Mouse (Mus musculus) inflammation-experienced regulatory T-cells, adult 6 months (primary cell): Measurements from ENCODE around the gene Kcnn3. TPM values are rescaled to one million over a fixed set of nuclear protein-coding genes. Genes with fewer than 3 reads are reported as not detected.

Source experiments
- ATAC-seq: one replicate; pipeline ENCODE4 v1.8.0; 2017
- polyA plus RNA-seq, 3 experiments: library from polyadenylated mRNA; unstranded; fragments of 100-300 nt; shearing (Covaris generic); gene quantifications; one replicate each; pipeline ENCODE4 v1.2.1; 2017

The Kcnn3 gene
- polyA plus RNA-seq, 3 experiments from 2014 or later: not detected

DNA sequence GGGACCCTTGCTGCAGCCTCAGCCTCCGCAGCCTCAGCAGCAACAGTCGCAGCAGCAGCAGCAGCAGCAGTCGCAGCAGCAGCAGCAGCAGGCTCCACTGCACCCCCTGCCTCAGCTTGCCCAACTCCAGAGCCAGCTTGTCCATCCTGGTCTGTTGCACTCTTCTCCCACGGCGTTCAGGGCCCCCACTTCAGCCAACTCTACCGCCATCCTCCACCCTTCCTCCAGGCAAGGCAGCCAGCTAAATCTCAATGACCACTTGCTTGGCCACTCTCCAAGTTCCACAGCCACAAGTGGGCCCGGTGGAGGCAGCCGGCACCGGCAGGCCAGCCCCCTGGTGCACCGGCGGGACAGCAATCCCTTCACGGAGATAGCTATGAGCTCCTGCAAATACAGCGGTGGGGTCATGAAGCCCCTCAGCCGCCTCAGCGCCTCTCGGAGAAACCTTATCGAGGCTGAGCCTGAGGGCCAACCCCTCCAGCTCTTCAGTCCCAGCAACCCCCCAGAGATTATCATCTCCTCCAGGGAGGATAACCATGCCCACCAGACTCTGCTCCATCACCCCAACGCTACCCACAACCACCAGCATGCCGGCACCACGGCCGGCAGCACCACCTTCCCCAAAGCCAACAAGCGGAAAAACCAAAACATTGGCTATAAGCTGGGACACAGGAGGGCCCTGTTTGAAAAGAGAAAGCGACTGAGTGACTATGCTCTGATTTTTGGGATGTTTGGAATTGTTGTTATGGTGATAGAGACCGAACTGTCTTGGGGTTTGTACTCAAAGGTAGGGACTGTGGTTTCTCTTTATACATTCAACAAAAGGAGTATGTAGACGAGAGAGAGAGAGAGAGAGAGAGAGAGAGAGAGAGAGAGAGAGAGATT is 896 bp downstream of the Kcnn3 start:
- no peak for ATAC-seq

DNA sequence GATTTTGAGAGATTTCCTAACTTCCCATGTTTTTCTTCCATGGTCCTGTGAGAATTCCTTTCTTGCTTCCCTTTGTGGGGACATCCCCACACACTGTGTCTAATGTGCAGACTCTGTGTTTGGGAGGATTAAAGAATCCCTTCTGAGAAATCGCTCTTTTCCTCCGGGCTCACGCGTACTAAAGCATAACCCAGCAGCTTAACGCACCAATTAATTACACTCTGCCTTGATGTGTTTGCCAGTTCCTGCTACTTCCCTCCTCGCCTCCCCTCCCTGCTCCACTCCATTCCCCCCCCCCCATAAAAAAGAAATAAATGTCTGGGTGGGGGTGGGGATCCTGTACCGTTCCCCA is 1.5 kb downstream of the Kcnn3 start:
- ATAC-seq: no peak

DNA sequence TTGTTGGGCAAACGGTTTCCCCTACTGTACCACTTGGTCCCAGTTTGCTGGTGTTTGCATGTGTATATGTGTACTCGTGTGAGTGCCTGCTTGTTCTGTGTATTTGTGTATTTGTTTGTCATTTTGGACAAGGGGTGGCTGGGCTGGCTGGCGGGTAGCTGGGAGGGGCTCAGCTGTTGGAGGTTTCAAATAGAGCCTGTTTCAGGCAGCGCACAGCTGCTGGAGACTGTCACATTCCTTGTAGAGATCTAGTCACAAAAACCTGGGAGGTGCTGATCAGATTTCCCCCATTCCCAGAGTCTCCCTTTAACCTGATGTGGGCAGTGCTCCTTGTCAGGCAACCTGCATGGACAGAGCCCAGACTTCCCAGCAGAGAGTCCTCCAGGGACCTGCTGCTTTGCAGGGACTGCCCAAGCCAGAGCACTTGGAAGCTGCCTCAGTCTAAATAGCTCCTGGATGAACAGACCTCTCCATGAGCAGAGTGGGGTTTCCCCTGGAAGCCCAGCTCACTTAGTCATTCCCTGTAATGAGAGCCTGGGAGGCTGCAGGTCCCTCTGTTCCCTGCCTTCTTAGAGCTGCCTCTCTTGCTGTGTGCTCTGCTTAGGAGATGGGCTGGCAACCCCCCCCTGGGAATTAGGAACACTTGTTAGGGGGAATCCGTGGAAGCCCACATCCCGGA is 2.6 kb downstream of the Kcnn3 start:
- ATAC-seq: no peak

DNA sequence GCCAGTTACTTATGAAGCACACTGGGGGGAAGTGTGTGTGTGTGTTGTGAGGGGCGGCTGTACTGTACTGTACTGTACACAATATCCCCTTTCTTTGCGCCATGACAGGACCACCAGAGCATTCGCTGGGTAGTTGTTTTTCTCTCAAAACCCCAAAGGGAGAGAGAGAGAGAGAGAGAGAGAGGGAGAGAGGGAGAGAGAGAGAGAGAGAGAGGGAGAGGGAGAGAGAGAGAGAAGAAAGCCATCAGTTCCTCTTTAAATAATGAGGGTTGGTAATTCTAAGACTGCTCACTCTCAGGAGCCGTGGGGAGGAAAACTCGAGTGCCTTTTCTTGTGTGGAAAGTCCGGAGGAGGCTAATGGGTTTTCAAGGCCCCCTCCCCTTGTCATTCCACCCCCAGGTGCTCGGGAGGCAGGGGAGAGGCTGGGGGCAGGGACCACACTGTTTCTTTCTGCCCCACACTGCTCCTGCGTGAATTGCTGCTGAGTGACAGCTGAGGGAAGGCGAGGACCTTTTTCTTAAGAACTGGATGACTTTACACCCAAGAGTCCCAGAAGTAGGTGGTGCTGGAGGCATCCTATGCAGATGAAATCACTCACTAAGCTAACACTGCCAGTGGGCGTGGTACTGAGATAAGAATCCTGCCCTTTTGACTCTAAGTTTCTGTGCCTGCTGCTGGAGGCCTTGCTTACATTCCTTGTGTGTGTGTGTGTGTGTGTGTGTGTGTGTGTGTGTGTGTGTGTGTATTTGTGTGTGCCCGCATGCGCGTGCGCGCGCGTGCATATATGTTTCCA is 6.5 kb downstream of the Kcnn3 start:
- no peak for ATAC-seq

DNA sequence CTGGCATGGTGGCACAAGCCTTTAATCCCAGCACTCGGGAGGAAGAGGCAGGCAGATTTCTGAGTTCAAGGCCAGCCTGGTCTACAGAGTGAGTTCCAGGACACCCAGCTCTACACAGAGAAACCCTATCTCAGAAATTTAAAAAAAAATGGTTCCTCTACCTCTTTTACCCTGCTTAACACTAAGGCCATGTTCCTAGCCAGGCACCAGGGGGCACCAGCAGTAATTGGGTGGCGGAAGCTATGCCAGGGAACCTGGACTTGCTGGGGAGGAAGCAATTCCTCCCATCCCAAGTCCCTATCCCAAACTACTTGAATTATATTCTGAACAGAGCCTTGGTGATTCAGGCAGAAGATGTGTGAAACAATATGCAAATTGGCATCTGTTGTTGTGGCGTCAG is 9.8 kb downstream of the Kcnn3 start:
- ATAC-seq: no peak

DNA sequence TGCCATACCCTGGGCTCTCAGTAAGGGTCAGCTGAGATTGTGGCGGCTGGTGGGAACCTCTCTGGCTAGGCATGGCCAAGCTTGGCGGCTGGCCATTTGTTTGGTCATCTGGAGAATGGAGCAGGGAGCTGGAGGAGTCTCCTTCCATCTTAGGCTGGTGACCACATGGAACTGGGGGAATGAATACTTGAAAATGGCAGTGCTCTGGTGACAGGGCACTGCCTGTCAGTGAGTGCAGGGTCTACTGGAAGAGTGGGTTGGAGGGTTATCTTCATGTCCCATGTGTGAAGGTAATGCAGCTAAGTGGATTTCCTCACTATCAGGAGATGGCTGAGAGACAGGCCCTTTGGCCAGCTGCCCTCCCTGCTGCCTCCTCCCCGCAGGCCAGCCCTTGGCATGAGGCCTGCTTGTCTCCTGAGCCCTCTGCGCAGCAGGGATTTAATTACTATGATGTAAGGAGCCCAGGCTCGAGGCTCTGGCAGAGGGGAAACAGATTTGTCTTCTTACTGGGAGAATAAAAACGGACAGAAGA is 14.7 kb downstream of the Kcnn3 start:
- ATAC-seq: no peak

DNA sequence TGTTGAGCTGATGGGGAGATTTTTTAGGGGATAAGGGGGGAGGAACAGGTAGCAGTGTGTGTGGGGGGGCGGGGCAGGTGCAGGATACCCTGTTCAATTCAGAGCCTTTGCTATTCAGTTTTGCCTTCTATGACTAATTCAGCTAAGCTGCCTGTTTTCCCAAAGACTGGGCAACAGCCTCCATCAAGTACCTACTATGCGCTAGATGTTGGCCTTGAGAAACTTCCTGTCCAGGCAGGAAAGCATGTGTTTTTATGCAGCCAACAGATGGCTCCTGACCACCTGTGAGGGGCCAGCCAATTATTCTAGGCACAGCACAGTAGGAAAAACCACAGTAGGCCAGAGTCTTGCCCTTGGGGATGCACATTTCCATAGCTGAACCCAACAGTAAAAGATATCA is 15.2 kb downstream of the Kcnn3 start:
- no peak for ATAC-seq

DNA sequence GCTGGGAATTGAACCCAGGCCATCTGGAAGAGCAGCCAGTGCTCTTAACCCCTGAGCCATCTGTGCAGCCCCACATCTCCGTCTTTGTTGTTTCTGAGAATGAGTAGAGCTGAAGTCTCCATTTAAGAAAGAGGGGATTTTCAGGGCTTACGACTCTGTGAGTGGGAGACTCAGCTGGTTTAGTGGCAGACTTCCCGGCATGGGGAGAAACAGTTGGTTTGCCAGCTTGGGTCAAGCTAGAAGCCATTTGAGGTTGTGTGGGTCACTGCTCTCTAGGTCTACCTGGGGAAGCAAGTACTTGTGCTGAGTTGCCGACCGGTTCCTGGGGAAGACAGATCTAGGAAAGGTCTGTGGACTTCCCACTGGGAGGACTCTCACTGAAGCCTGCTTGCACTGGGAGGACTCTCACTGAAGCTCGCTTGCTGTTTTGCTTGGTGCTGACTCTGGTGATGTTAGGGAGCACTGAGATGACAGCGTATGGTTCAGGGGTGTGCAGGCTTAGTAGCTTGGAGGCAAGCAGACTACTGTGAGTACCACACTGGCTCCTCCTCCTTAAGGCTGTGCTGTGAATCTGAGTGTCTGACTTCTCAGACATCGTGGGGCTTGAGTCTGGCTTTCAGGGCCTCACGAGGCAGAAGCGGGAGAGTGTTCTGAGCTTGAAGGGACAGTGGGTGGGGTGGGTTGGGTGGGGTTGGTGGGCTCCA is 19.2 kb downstream of the Kcnn3 start:
- no peak for ATAC-seq

DNA sequence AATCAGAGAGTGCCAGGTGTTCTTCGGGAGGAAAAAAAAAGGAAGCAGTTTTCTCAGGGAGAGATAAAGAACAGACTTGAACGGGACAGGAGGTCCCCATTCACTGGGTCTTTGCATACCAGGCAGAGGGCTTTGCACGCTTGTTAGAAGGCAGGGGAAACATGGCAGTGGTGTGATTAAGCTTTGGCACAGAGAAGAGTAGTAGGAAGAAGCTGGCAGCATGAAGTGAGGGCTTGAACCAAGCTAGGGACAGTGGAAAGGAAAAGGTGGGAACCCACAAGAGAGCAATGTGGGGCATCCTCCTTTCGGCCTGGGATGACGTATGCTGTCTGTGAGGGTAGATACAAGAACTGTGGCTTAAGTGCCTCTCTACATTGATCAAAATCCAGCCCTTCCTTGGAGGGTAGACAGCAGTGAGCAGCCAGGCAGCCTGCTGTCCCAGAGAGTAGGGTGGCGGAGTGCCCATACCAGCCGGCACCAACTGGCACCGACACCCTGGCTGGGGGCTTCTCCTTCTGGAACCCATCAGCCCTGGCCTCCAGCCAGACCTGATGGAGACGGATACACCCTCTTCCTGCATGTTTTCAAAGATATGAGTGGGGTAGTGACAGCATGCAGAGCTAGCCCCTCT is 19.9 kb downstream of the Kcnn3 start:
- ATAC-seq: no peak

DNA sequence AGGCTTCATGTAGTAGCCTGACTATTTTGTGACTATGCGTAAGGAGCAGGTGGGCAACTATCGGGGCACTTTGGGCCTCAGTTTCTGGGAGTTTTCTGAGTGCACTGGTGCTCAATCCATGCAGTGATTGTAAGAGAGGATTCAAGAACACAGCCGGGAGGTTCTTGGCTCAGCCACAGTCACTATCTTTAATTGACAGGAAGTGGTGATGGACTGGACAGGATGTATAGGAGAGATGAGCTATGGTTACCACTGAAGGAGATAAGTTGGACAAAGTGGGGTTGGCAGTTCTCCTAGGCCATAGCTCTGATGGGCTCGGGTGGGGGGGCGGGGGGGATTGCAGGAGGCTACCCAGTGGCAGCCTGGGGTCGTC is 20.4 kb downstream of the Kcnn3 start:
- no peak for ATAC-seq

DNA sequence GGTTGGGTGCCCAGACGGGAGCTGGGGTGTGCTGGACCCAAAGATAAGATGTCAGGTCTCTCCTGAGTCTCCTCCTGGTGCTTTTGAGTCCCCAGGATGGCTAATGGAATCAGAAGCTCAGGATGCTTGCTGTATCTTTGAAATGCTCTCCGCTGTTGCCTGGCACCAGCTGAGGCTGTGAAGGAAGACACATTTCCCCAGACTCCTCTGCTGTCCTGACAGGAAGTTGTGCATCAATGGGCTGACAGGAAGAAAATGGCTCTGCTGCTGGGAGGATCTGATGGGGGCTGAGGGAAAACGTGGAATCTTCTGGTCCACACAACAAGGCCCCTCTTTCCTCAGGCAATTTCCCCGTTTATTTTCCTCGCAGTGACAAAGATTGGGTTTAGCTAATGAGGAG is 27.0 kb downstream of the Kcnn3 start:
- no peak for ATAC-seq

DNA sequence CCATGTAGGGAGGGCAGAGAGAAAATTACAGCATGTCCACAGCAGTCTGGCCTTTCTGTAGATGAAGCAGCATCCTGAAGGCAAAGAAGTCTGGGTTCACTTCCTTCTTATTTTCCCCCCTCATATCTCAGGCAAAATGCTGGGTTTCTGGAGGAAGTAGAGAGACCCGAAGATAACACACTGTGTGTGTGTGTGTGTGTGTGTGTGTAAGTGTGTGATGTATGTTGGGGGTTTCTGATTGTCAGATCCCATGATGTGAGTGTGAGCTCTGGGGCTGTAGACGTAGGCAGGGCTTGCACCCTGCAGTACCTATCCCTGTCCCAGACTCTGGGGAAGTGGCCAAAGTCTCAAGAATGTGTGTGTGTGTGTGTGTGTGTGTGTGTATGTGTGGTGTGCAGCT is 28.8 kb downstream of the Kcnn3 start:
- no peak for ATAC-seq

DNA sequence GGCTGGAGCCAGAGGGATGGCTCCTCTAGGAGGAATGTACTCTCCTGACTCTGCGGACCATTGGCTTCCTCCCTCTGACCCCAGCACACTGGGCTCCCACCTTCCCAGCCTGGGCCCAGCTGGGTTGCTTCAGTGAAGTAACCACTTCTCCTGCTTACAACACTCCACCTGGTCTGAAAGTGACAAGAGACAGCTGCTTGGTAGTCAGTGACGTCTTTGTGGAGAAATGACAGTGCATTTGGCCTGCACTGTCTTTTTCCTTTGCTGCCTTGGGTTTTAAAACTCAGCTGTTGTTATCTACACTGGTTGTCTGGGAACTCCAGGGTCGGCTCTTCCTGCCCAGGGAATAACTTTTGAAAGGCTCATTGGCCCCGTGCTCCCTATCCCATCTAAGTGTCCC is 29.5 kb downstream of the Kcnn3 start:
- ATAC-seq: no peak

DNA sequence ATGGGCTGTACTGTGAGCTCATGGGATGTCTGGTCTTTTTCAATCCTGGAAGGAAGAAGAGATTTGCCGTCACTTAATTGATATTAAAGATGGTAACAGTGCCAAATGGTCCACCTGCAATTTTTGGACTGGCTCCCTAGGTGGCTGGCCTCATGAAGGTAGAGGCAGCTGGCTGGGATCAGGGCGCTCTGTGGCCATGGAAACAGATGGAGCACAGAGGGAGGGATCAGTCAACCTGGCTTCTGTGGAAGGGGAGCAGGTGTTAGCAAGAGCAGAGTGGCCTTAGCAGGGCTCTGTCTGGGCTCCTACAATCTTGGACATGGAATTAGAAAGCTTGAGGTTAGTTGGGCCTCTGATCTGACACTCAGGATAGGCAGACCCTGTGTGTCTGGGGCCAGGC is 31.9 kb downstream of the Kcnn3 start:
- ATAC-seq: no peak

DNA sequence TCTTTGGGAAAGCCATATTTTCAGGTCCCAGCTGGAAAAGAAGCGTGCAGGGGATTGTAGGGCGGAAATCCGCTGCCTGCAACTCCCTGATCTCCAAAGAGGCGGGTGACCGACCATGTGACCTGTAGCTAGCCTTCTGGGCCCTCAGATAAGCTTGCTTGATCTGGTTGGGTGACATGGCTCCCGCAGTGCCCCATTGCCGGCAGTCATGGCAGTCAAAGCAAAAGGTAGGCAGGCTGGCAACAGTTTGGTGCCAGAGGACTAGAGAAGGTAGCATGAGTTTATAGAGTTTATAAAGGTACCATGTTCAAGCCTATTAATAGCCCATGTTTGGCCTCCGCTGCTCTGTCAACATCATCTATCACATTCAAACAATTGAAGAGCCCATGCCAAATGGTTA is 33.5 kb downstream of the Kcnn3 start:
- no peak for ATAC-seq

DNA sequence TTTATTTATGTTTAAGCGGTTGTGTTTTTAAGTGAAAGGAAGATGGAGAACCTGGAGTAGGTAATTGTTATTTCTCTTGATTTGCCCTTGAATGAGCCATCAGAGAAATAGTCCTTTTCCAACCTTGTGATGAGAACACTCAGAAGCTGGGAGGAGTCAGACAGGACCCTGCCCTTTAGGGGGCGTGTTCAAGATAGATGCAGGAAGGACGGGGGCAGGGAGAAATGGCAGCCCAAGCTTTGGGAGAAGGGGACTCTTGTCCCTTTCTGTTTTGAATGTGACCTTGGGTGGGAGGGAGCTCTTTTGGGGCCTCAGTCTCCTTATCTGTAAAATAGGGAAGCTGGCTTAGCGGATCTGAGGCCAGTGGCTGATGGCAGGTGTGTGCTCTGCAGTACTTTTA is 34.0 kb downstream of the Kcnn3 start:
- no peak for ATAC-seq

DNA sequence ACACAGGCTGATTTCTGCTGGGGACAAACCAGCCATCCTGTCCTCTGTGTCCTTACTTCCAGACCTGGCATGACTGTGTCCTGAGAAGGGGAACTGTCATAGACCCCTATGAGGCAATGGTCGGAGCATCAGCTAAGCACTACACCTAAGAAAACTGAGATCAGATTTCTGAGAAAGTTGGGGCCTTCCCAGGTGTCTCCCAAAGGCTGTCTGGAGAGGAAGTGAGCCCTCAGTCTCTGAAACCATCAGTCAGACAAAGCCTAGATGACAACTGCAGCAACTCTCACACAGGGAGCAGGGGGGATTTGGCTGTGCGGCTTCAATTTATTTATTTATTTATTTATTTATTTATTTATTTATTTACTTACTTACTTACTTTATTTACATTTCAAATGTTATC is 34.6 kb downstream of the Kcnn3 start:
- no peak for ATAC-seq

DNA sequence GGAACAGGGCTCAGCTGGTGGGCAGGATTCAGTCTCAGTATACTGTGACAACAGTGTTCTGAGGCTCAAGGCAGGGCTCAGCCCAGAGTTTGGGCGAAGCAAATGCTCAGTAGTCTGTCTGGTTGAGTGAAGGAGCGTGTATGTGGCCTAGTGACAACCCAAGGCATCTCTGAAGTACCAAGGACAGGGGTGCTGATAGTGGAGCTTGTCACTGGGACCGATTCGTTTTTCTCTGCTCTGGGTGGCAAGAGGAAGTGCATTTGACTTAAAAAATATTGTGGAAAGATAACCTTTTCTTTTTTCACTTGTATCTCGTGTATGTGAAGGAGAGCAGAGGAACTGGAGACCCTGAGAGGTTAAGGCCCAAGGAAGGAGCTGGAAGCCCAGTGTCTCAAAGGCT is 37.8 kb downstream of the Kcnn3 start:
- no peak for ATAC-seq

DNA sequence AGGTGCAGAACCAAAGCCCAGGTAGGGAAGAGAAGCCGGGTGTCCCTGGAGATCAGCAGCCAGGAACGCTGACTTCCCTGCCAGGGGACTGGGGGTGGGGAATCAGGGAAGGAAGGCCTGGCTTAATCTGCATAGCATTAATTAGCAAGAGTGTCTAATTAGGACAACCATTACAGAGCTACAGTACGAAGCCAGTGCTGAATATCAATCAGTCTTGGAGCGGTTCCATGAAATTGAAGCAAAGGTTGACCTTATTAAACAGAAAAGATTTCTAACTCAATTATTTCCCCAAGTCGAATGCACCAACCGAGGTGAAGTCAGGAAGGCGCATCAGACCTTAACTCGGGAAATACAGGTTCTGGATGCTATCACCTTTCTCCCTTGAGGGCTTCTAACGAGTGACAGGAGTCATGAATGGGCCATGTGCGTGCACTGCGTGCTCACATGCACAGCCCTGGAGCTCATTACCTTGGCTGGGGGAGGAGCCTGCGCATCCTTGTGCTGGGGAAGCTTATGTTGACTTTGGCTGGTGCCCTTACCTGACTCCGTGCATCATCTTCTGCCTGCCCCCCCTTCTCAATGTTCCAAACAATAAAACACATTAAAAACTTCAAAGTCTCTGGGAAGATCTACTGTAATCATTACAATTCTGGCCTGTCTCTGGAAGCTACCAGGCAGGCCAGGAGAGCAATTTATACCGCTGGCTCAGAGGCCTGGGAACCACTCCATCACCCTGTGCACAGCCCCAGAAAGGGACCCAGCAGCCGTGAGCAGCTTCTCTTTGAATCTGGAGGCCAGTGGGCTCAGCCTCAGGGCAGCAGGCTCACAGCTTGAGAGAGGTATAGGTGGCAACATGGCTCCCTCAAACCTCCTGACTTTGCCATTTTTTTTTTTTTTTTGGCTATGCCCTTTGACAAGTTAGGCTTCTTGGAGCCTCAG is 39.3 kb downstream of the Kcnn3 start:
- no peak for ATAC-seq

DNA sequence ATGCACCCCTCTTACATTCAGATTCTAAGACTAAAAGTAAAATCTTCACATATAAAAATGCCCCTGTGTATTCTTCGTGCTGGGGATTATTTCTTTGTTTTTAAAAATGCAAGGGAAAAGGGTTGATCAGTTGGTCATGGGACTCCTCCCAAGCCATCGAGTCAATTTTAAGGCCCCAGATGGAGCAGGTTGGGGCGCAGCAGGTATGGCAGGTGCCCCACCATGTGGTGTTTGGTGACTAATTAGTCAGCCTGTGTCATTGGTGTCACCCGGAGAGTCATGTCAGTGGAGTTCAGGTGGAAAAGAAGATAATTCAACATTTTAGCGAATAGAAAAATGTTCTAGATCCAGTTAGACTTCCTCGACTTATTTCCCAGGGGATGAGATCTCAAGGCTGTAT is 41.4 kb downstream of the Kcnn3 start:
- no peak for ATAC-seq

DNA sequence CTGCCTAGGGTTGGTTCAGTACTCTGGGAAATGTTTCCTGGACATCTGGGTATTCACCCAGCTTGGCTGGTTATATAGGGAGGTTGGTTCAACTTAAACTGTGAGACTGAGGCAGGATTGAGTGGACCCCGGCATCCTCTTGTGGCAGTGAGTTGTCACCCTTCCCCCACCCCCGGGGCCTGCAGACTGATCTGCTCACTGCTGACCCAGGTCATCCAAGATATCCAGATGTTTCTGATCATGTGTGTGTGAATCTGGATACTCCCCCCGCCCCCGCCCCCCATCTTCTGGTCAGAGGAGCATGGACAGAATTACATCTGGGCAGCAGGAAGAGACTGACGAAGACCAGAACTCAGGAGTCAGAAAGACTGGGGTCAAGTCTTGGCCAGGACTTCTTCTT is 45.4 kb downstream of the Kcnn3 start:
- ATAC-seq: no peak
